Mouse (Mus musculus) right cerebral cortex, postnatal 14 days (tissue): ENCODE data around the gene Zfp36.

Experiments
- DNase-seq: peaks from one replicate; pipeline ENCODE4 v3.0.0; 2022

Zfp36 gene

GRCm38 (mm10) chr7:28328260-28328659 is 51.8 kb downstream of the Zfp36 start:
- no peak for DNase-seq
